Mouse (Mus musculus): ENCODE measurements around the gene Hist1h2bj. TPM values are rescaled to one million over a fixed set of nuclear protein-coding genes. Genes with fewer than 3 reads are reported as not detected.

Hist1h2bj gene
- total RNA-seq, 2 experiments from 2014 or later: 250 to 321 TPM

DNA sequence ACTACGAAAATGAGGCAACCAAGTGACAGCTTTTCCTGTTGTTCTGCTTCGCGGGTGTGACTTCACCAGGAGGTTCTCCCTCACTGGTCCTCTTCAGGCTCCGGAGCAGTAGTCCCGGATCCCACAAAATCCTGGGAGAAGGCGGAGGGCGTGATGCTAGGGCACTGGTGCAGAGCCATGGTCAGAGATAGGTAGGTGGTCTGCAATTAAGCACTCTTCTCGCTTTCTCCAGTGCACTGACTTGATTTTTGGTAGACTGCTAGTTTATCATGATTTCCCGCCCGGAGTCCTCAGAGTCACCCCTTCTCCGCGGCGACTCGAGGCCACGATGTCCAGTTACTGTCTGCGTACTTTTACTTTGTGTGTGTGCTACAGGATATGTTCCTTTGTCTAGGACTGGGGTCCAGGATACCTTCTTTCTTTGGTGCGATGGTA, 28.6 kb upstream of the Hist1h2bj start:
- no peak for DNase-seq (ENCODE audit: low spot score in 2 of 2)

DNA sequence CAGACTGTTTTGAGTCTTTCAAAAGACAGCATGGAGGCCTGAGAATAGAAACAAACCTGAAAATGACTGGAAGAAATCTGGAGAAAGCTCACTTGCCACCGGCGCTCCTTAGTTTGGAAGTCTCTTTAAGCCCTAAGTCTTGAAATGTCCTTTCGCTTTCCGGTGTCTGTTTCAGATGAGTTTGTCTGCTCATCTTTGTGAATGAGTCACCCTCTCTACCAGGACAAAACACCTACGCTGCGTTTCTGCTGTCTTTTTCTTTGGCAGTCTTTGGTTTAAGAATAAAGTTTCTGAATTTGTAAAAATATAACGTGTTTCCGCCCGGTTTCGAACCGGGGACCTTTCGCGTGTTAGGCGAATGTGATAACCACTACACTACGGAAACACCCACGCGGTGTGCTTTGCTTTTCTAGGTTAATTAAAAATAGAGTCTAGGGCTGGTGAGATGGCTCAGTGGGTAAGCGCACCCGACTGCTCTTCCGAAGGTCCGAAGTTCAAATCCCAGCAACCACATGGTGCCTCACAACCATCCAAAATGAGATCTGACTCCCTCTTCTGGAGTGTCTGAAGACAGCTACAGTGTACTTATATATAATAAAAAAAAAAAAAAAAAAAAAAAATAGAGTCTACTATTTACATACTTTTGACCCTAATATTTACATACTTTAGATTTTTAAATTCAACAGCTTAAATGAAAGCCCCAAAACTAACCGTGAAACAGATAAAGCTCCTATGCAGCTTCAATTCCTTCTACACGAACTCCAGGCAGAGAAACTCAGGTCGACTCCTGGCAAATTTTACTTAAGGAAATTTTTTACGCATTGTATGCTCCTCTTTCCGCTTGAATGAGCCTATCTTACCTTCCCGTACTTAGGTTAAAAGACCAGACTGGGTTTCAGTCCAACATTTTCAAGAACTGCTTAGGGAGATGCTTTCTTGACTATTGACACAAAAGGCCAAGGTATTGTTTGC, 27.2 kb upstream of the Hist1h2bj start:
- peak; percentile 46 to 50 for DNase-seq (ENCODE audit: low spot score in 2 of 2)

DNA sequence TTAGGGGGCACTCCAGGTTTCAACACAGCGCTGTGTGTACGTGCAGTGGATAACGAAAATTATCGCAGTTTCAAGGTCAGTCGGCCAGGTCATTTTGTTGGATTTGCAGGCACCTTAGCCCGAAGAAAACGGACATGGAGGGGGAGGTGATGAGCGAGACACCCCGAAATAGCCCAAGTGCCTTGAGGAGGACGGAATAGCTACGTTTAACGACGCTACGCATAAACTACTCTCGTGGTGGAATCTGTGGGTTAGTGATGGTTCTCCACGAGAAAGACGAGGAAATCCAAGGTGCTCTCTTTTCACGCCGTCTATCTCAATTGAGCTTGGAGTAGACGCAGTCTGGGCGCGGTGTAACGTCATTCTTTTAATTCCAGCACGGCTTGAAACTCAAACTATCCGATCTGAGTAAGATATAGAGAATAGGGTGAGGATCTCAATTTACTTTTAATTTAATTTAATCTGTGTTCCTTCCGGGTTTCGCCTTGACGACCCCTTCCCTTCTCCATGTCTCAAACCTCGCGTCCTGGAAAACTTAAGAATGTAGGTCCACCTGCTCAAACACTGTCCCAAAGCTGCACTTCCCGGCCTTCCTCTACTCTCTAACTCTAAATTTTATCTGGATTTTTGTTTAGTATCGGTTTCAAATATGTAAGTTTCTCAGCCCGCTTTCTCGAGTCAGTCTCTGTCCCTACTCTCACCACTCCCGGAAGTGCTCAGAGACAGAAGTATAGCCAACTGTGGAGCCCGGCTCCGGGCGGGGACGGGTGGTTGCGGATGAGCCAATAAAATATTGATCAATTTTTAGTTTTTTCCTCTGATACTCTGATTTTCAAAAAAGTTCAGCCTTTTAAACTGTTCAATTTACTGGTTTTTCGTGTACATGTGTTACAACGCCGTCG, 22.8 kb upstream of the Hist1h2bj start:
- DNase-seq (ENCODE audit: low spot score in 2 of 2): no peak

DNA sequence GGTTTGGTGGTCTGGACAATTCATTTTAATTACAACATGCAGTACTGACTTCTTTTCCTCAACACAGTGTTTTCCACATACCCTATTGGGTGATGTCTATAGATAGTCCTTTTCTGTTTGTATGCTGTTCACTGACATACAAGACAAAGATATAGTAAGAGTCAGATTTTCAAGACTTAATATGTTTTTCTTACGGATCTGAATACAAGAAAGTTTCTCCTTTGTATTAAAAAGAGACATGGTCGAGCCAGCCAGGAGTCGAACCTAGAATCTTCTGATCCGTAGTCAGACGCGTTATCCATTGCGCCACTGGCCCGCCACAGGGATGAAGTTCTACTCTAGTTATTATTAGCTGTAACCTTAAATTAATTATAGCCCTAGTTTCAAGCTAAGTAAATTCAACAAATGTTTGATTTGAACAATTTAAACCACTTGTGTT, 22.1 kb upstream of the Hist1h2bj start:
- peak; percentile 42 to 56 for DNase-seq (ENCODE audit: low spot score in 2 of 2)

DNA sequence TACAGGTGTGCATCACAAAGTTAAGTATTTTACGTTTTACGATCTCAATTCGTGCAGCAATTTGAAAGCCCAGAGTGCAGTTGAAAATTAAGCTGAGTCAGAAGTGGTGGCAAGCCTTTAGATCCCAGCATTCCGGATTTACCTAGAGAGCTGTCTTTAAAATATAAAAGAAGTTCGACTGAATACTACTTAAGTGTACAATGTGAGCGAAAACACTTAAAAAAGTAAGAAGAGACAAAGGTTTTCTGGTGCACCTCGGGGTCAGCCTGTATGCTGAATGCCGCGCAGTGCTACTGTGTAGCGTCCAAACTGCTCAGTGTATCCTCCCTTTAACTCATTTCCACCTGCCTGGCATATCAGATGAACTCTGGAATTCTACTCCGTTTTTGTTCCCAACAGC, 21.4 kb upstream of the Hist1h2bj start:
- DNase-seq (ENCODE audit: low spot score in 2 of 2): no peak

DNA sequence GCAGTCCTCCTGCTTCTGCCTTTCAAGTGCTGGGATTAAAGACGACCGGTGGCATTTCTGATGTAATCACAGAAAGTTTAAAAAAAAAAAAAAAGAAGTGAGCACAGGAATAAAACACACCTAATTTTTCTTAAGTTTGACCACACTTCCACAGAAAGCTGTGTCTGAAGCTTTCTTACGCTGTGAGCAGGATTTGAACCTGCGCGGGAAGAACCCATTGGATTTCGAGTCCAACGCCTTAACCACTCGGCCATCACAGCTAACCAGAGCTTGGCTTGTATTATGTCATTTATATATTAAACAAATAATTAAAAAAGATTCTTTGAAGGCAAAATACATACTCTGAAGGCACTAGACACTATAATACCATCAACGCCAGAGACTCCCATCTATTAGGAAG, 20.8 kb upstream of the Hist1h2bj start:
- peak in 1 of 2 experiments; percentile 67 for DNase-seq (ENCODE audit: low spot score in 2 of 2)

DNA sequence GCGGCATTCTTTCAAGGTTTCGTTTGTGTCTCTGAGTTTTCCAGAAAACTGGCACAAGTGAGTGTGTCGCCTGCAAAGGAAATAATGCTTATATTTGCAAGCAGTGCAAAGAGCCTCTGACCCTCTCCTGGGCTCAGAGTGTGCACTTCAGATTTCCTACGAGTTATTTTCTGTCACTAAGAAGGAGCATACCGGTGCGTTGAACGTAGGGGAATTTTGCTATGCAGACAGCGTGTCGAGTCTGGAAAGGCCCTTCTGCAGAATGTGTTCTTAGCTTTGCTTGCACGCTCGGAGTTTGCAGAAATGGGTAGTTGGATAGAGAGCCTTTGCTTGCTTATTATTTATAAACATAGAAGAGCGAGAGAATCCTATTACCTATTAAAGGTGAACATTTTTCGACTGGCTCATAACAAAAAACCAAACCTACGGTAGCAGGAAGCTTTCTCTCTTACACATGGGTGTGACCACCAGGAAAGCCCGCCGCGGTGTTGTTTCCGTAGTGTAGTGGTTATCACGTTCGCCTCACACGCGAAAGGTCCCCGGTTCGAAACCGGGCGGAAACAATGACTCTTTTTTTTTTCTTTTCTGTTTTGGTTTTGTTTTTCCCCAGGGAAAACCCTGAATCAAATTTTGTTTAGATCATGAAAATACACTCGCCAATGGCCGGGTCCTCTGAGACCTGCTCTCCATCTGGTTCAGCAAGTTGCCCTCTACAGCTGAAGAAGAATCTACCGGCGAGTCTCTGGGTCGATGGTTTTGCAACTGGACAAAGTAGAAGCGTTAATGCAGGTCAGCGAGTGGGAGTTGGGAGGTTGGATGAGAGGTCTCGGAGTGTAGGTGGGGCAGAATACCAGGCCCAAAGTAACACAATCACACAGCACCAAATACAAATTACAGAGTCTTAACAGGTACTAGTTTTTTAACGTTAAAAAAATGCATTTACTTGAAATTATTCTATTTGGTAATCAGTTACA, 16.7 kb upstream of the Hist1h2bj start:
- DNase-seq (ENCODE audit: low spot score in 2 of 2): peak; percentile 69 to 80

DNA sequence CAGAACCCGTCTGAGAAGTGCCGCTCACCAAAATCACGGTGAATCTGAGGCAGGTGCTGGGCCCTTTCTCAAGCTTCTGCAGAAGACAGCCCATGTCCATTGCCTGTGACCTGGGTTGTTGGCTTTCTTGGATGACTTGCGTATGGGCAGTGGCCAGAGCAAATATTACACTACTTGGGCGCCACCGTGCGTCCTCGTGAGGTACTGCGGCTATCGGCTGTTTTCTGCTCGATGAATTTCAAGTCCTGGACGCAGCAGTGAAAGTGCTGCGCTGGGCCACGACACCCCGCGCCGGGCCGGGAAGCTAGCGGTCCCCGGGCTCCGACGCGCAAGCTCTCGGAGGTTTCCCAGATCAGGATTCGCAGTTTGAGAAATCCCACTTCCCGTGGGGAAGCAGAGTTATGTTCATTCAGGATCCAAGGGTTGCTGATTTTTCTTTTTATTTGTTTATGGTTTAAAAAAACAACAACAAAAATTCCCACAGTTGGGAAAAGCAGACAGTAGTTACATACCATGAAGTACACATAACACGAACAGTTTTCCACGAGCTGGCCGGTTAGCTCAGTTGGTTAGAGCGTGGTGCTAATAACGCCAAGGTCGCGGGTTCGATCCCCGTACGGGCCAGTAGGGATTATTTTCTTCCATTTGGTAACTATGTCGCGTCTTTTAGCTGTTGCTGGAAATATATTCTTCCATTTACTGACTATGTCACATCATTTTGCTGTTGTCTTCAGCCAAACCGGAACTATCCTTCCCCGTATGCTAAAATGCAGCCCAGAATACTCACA, 14.1 kb upstream of the Hist1h2bj start:
- DNase-seq (ENCODE audit: low spot score in 2 of 2): peak; percentile 83 to 92

DNA sequence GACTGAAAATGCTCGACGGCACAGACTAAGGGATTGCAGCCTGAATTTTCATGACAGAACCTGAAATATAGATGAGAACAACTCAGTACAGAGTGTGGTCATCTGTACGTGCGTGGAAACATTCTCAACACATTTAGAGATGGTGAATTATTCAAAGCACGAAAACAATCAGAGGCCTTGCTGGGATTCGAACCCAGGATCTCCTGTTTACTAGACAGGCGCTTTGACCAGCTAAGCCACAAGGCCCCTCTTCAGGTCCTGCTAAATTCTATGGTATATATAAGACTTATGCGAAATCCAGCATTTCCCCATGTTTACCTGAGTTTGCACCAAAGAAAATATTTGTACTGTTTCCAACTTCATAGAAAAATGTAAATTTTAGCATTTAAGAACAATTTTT, 13.1 kb upstream of the Hist1h2bj start:
- no peak for DNase-seq (ENCODE audit: low spot score in 2 of 2)

DNA sequence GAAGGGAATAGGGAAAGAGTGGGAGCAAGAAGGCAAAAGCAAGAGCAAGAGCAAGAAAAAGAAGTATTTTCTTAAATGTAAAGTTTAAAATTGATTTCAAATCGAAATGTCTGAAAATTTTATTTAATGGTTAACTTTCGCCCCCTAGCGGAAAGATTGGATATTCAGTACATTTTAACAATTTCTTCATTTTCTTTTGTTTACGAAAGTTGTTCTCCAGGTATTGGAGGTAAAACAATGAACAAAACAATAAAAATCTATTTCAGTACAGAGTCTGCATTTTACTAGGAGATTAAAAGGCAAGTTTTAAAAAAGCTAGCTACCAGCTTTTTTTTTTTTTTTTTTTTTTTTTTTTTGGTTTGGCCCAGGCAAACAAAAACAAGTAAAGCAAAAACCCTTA, 12.5 kb upstream of the Hist1h2bj start:
- DNase-seq (ENCODE audit: low spot score in 2 of 2): no peak

DNA sequence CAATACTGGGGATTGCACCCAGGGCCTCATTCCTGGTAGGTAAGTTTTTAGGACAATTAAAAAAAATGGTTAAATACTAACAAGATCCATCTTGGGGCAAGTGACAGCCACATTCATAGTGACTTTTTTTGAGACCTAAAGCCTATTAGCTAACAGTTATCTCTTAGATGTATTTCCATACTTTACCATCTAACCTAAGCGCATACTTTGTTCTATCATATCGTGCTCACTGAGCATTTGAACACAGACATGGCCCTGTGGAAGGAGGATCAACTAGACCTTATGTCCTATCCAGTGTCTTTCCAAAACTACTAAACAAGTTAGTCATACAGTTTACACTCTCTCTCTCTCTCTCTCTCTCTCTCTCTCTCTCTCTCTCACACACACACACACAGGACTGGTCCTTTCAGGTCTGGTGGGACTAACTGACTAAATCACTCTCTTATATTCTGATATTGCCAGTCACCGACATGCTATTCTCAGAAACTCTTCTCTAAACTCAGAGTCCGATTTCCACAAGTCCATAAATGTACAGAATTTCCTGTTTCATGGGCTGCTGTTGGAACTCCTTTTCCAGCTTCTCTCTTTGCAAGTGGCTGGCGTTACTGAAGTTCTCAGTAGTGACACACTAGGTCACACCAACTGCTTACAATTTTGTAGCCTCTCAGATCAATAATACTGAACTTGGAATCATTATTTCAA, 9.1 kb upstream of the Hist1h2bj start:
- DNase-seq (ENCODE audit: low spot score in 2 of 2): no peak

DNA sequence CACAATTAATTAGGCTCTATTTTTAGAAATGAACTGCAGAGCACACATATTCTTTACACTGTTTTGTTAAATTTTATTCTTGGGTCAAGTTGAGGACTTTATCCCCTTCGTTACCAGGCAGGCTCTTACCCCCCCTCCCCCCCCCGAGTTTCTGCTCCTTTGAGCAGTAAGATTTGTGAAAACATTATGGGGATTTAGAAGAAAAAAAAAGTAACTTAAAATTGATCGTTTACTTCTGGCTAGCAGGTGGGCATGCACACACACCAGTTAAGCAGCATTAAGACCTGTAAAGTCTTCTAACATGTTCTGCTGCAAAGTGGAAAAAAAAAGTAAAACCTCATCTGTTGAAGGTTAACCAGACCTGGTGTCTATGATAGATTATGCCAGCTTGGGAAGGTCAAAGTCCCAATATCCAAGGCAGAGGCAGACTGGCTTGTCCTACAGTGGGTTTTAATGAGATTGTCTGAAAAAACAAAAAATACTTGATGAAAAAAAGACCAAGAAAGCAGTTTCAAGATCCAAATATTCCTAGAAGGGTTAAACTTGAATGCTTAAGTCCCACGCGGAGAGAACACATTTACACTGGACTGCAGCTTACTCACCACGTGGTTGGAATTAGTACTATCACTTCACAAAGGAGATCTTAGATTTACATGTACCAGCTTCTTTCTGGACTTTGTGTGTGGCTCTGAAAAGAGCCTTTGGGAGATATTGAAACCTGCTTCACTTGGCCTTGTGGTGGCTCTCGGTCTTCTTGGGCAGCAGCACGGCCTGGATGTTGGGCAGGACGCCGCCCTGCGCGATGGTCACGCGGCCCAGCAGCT, 8.4 kb upstream of the Hist1h2bj start:
- no peak for DNase-seq (ENCODE audit: low spot score in 2 of 2)

DNA sequence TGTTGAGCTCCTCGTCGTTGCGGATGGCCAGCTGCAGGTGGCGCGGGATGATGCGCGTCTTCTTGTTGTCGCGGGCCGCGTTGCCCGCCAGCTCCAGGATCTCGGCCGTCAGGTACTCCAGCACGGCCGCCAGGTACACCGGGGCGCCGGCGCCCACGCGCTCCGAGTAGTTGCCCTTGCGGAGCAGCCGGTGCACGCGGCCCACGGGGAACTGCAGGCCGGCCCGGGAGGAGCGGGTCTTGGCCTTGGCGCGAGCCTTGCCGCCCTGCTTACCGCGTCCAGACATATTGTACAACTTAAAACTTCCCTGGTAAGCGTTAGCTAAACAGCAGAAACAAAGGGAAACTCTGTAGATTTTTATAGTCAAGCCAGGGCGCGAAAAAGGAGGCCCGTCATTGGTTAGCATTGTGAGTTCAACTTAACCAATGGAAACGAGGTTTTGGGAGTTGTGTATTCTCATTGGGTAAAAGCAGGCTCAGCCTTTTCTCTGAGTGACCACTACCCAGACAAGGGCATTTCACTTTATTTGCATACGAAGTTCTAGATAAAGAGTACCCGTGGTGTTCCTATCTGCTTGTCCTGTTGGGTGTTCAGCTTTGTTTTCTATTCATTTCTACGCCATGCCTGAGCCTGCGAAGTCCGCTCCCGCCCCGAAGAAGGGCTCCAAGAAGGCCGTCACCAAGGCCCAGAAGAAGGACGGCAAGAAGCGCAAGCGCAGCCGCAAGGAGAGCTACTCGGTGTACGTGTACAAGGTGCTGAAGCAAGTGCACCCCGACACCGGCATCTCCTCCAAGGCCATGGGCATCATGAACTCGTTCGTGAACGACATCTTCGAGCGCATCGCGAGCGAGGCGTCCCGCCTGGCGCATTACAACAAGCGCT, 7.5 kb upstream of the Hist1h2bj start, which contains the start of the genes Hist1h2ah and Hist1h2bk:
Gene Hist1h2ah, minus strand, starts transcription at position 302 of the 882 bp plus-strand sequence.
Gene Hist1h2bk, plus strand, starts transcription at position 604 of the 882 bp plus-strand sequence.
- peak; percentile 44 to 74 for DNase-seq (ENCODE audit: low spot score in 2 of 2)

DNA sequence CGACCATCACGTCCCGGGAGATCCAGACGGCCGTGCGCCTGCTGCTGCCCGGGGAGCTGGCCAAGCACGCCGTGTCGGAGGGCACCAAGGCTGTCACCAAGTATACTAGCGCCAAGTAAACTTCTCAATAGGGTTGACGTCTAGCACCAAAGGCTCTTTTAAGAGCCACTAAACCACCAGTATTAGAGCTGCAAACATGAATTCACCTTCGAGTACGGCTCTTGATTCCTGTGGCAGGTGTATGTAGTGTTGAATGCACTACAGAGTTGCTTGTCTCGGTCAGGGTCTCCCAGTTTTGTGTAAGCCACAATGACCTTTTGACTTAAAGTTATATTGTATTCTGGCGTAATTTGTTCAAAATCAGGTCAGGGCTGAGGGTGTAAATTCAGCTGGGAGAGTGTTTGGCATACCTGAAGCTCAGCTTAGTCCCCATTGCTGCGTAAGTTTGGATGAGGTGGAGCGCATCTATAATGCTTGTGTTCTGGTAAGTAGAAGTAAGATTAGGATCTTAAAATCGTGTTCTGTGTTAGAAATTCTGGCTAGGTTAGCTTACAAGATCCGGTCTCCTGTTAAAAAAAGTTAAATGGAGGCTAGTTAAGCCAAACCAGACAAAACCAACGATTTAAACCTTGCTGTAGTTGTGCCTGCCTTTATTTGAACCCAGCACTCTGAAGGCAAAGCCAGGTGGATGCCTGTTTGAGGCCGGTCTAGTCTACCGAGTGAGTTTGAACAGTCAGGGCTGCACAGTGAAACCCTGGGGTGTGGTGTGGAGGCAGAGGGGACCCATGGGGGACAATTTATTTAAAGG, 6.7 kb upstream of the Hist1h2bj start:
- no peak for DNase-seq (ENCODE audit: low spot score in 2 of 2)

DNA sequence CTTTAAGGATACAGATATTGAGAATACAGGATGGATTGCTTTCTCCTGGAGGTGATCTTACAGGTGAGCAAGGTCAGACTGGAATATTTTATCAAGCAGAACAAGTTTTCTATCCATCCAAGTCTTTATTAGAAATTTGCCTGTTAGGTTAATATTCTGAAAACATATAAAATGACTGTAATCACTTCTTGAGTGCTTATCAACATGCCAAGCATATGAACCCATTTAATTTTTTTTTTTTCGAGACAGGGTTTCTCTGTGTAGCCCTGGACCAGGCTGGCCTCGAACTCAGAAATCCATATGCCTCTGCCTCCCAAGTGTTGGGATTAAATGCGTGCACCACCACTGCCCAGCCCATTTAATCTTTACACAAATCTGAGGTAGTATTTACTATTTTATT, 6.0 kb upstream of the Hist1h2bj start:
- DNase-seq (ENCODE audit: low spot score in 2 of 2): no peak

DNA sequence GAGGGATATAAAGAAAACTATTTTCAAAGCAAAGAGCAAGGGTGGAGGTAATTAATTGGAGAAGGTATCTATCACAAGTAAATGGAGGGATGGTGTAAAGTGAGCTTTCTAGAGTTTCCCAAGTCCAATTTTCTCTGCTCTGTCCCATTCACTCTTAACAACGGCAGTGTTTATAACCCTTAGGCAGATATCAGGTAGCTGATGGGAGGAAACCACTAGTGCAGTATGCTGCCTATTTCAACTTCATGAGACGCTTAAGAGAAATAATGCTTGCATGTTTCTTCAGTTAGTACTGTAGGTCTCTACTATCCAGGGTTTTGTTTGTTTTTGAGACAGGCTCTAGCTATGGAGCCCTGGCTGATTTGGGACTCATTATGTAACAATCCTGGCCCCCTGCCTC, 5.6 kb upstream of the Hist1h2bj start:
- DNase-seq (ENCODE audit: low spot score in 2 of 2): no peak
